Mouse (Mus musculus): ENCODE results near the gene Psors1c2. TPM values are rescaled to one million over a fixed set of nuclear protein-coding genes. Genes with fewer than 3 reads are reported as not detected.

Gene Psors1c2
- 4.6 and 7.0 TPM in 2 replicates for polyA plus RNA-seq (2011; ENCODE audit: insufficient read depth, insufficient read length, low read depth, missing spikeins)

DNA sequence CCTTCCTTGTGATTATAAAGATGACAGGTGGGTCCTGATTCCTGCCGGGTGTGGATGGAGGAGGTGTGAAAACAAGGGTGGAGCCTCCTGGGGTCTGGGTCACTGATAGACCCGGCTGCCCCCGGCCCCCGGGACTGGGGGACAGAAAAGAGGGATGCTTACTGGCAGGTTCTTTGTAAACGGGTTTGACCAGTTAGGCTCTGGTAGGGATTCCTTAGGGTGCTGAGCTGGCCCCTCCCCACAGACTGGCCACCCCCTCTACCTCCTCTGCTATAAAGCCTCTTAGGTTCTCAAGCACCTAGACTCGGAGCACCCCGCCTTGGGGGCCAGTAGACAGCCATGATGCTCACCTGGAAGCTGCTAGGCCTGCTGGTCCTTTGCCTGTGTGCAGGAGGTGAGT lies at the start of gene Psors1c2:
Gene Psors1c2, plus strand, starts transcription at position 301 of the 400 bp plus-strand sequence.
- H3K27ac ChIP-seq (ENCODE audit: insufficient read depth, low read length), result peak within 1 kb of the TSS; percentile 23; the same call in 1 of the 2 replicates
- H3K27me3 ChIP-seq (ENCODE audit: control insufficient read depth, insufficient read depth, low read length, poor library complexity, severe bottlenecking), result no peaks in the 10 kb centered on the region
- H3K9me3 ChIP-seq (replicated peaks; ENCODE audit: control insufficient read depth, insufficient read depth, low read length, poor library complexity, severe bottlenecking), result no peaks in the 10 kb centered on the region
- TF ChIP-seq EP300 (IDR thresholded peaks at IDR 0.05; ENCODE audit: insufficient read depth, low read depth, low read length) (no peak), CTCF (IDR thresholded peaks at IDR 0.05; ENCODE audit: low read depth, low read length) (no peak), POLR2A (IDR thresholded peaks at IDR 0.05; ENCODE audit: insufficient read depth, low read length) (no peak)
- H3K4me3 ChIP-seq (ENCODE audit: low read depth, low read length), result no peak within 1 kb of the TSS
- peaks cover 21% of the 10 kb centered on the region for H3K4me1 ChIP-seq (ENCODE audit: control insufficient read depth, insufficient read depth, low read length)
- peak within 1 kb of the TSS; percentile 17; the same call in 1 of the 2 replicates for H3K9ac ChIP-seq (ENCODE audit: low read depth, poor library complexity, severe bottlenecking)
- H3K36me3 ChIP-seq (ENCODE audit: control insufficient read depth, insufficient read depth, low read length, poor library complexity, severe bottlenecking), result no peaks in the 10 kb centered on the region

DNA sequence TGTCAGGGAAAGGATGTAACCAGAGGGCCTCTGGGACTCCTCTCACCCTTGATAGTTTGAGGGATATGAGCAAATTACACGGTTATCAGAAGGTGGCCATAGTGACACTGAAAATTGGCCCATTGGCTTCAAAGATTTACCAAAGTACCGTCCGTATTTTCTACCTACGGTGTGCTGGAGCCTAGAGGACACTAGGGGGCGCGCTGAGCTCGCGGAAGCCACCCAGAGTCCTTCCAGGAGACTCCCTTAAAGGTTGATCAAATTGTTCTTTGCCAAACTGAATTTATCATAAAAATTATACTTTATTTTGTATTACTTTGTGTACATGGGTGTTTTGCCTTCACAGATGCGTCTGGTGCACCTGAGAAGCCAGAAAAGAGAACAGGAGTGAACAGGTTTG lies 48.9 kb upstream of the Psors1c2 start:
- H3K9me3 ChIP-seq (replicated peaks; ENCODE audit: control insufficient read depth, insufficient read depth, low read length, poor library complexity, severe bottlenecking), result no peaks in the 10 kb centered on the region
- H3K4me3 ChIP-seq (ENCODE audit: low read depth, low read length), result no peak overlapping the region
- no peaks in the 10 kb centered on the region for H3K27me3 ChIP-seq (ENCODE audit: control insufficient read depth, insufficient read depth, low read length, poor library complexity, severe bottlenecking)
- H3K9ac ChIP-seq (ENCODE audit: low read depth, poor library complexity, severe bottlenecking), result no peak overlapping the region
- TF ChIP-seq POLR2A (IDR thresholded peaks at IDR 0.05; ENCODE audit: insufficient read depth, low read length) (no peak), CTCF (IDR thresholded peaks at IDR 0.05; ENCODE audit: low read depth, low read length) (peak; percentile 92), EP300 (IDR thresholded peaks at IDR 0.05; ENCODE audit: insufficient read depth, low read depth, low read length) (no peak)
- H3K27ac ChIP-seq (ENCODE audit: insufficient read depth, low read length), result no peak overlapping the region
- peaks cover 2% of the 10 kb centered on the region for H3K4me1 ChIP-seq (ENCODE audit: control insufficient read depth, insufficient read depth, low read length)
- no peaks in the 10 kb centered on the region for H3K36me3 ChIP-seq (ENCODE audit: control insufficient read depth, insufficient read depth, low read length, poor library complexity, severe bottlenecking)

DNA sequence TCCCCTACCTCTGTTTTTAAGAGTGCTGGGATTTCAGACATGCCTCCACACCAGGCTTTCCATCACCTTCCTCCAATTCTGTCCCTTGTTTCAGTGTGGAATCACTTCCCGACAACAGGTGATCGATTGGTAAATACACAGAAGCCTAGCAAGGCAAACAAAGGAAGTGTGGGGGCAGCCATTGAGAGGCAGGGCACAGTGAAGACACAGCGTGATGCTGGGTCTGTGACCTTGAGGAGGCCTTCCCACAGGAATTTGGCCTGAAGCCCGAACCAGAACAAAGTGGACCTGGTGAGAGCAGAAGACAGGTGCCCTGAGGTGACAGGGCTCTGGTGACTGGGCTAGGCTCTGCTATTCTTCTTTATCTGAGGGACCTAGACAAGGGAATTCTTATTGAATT lies 47.3 kb upstream of the Psors1c2 start:
- Histone ChIP-seq H3K36me3 (ENCODE audit: control insufficient read depth, insufficient read depth, low read length, poor library complexity, severe bottlenecking) (no peaks in the 10 kb centered on the region), H3K9ac (ENCODE audit: low read depth, poor library complexity, severe bottlenecking) (no peak overlapping the region), H3K9me3 (replicated peaks; ENCODE audit: control insufficient read depth, insufficient read depth, low read length, poor library complexity, severe bottlenecking) (no peaks in the 10 kb centered on the region), H3K4me3 (ENCODE audit: low read depth, low read length) (no peak overlapping the region), H3K4me1 (ENCODE audit: control insufficient read depth, insufficient read depth, low read length) (peaks cover 8% of the 10 kb centered on the region), H3K27me3 (ENCODE audit: control insufficient read depth, insufficient read depth, low read length, poor library complexity, severe bottlenecking) (no peaks in the 10 kb centered on the region), H3K27ac (ENCODE audit: insufficient read depth, low read length) (peak overlapping the region; percentile 84)
- no peak for TF ChIP-seq POLR2A (IDR thresholded peaks at IDR 0.05; ENCODE audit: insufficient read depth, low read length)
- peak; percentile 95 for TF ChIP-seq EP300 (IDR thresholded peaks at IDR 0.05; ENCODE audit: insufficient read depth, low read depth, low read length)
- no peak for TF ChIP-seq CTCF (IDR thresholded peaks at IDR 0.05; ENCODE audit: low read depth, low read length)

DNA sequence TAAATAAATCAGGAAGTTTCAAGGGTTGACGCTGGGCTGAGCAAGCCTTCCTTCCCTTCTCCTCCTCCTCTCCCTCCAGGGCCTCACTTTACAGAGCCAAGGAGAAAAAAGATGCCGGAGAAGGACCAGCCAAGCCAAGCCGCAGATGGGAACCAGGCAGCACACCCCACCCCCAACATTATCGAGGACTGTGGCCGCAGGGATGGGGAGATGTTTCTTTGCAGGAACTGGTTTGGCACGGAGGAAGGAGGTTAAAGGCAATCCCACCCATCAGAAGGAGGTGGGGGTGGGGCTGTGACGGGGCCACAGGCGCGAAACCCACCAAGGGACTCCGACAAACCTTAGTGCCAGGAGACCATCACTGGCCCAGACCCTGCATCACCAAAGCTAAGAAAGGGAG lies 46.3 kb upstream of the Psors1c2 start:
- H3K9ac ChIP-seq (ENCODE audit: low read depth, poor library complexity, severe bottlenecking), result peak overlapping the region; percentile 1; the same call in 1 of the 2 replicates
- peak overlapping the region; percentile 7; the same call in 1 of the 2 replicates for H3K4me3 ChIP-seq (ENCODE audit: low read depth, low read length)
- TF ChIP-seq POLR2A (IDR thresholded peaks at IDR 0.05; ENCODE audit: insufficient read depth, low read length), result no peak
- no peak for TF ChIP-seq CTCF (IDR thresholded peaks at IDR 0.05; ENCODE audit: low read depth, low read length)
- TF ChIP-seq EP300 (IDR thresholded peaks at IDR 0.05; ENCODE audit: insufficient read depth, low read depth, low read length), result peak; percentile 79
- no peaks in the 10 kb centered on the region for H3K9me3 ChIP-seq (replicated peaks; ENCODE audit: control insufficient read depth, insufficient read depth, low read length, poor library complexity, severe bottlenecking)
- no peaks in the 10 kb centered on the region for H3K36me3 ChIP-seq (ENCODE audit: control insufficient read depth, insufficient read depth, low read length, poor library complexity, severe bottlenecking)
- H3K4me1 ChIP-seq (ENCODE audit: control insufficient read depth, insufficient read depth, low read length), result peaks cover 8% of the 10 kb centered on the region
- H3K27me3 ChIP-seq (ENCODE audit: control insufficient read depth, insufficient read depth, low read length, poor library complexity, severe bottlenecking), result no peaks in the 10 kb centered on the region
- H3K27ac ChIP-seq (ENCODE audit: insufficient read depth, low read length), result peak overlapping the region; percentile 5

DNA sequence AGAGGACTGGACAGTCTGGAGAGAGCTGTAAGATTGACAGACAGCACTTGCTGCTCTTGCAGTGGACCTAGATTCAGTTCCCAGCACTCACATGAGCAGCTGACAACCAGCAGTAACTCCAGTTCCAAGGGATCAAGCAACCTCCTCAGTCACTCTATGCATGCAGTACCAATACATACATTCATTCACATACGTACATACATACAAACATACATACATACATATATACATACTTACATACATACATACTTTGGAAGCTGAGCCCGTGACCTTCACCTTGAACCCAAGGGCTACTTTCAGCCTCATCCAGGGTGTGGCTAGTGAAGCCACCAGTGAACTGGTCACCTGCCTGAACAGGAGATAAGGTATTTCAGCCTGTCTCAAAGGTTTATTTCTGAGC lies 45.0 kb upstream of the Psors1c2 start:
- H3K27me3 ChIP-seq (ENCODE audit: control insufficient read depth, insufficient read depth, low read length, poor library complexity, severe bottlenecking), result no peaks in the 10 kb centered on the region

DNA sequence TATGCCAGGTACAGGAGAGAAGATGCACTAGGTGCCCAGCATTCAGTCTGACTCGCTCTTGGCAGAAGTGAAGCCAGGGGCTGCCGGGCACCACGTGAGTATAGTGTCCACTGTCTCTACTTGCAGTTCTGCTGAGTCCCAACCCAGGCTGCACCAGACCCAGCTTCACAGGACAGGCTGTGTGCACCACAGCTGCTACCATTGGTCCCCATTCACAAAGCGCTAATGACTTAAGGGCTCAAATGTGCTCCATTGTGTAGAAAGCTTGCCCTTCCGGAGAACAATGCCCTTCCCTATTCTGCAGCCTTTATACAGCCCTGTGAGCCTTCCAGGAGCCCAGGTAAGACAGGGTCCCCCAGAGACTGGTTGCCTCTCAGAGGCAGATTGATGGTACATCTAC lies 42.7 kb upstream of the Psors1c2 start:
- TF ChIP-seq POLR2A (IDR thresholded peaks at IDR 0.05; ENCODE audit: insufficient read depth, low read length) (peak; percentile 11), EP300 (IDR thresholded peaks at IDR 0.05; ENCODE audit: insufficient read depth, low read depth, low read length) (peak; percentile 89; the same call in 1 of the 2 replicates), CTCF (IDR thresholded peaks at IDR 0.05; ENCODE audit: low read depth, low read length) (no peak)
- H3K27ac ChIP-seq (ENCODE audit: insufficient read depth, low read length), result peak overlapping the region; percentile 87
- H3K9me3 ChIP-seq (replicated peaks; ENCODE audit: control insufficient read depth, insufficient read depth, low read length, poor library complexity, severe bottlenecking), result no peaks in the 10 kb centered on the region
- peak overlapping the region; percentile 37 for H3K4me3 ChIP-seq (ENCODE audit: low read depth, low read length)
- H3K36me3 ChIP-seq (ENCODE audit: control insufficient read depth, insufficient read depth, low read length, poor library complexity, severe bottlenecking), result no peaks in the 10 kb centered on the region
- peaks cover 8% of the 10 kb centered on the region for H3K4me1 ChIP-seq (ENCODE audit: control insufficient read depth, insufficient read depth, low read length)
- H3K9ac ChIP-seq (ENCODE audit: low read depth, poor library complexity, severe bottlenecking), result 0 out of 2 replicates have a peak overlapping the region, but pooled peaks have one; percentile 28
- no peaks in the 10 kb centered on the region for H3K27me3 ChIP-seq (ENCODE audit: control insufficient read depth, insufficient read depth, low read length, poor library complexity, severe bottlenecking)

More for the DNA sequence above, 45.0 kb upstream of the Psors1c2 start:
- H3K9ac ChIP-seq (ENCODE audit: low read depth, poor library complexity, severe bottlenecking), result no peak overlapping the region
- peak overlapping the region; percentile 88 for H3K27ac ChIP-seq (ENCODE audit: insufficient read depth, low read length)
- H3K36me3 ChIP-seq (ENCODE audit: control insufficient read depth, insufficient read depth, low read length, poor library complexity, severe bottlenecking), result no peaks in the 10 kb centered on the region
- TF ChIP-seq POLR2A (IDR thresholded peaks at IDR 0.05; ENCODE audit: insufficient read depth, low read length) (no peak), CTCF (IDR thresholded peaks at IDR 0.05; ENCODE audit: low read depth, low read length) (no peak), EP300 (IDR thresholded peaks at IDR 0.05; ENCODE audit: insufficient read depth, low read depth, low read length) (no peak)
- H3K4me3 ChIP-seq (ENCODE audit: low read depth, low read length), result no peak overlapping the region
- H3K4me1 ChIP-seq (ENCODE audit: control insufficient read depth, insufficient read depth, low read length), result peaks cover 8% of the 10 kb centered on the region
- H3K9me3 ChIP-seq (replicated peaks; ENCODE audit: control insufficient read depth, insufficient read depth, low read length, poor library complexity, severe bottlenecking), result no peaks in the 10 kb centered on the region
